Mouse (Mus musculus) stomach, embryonic 15.5 days (tissue): ENCODE results near the gene Cux2. TPM values are rescaled to one million over a fixed set of nuclear protein-coding genes. Genes with fewer than 3 reads are reported as not detected.

Experiments used
- ATAC-seq: fragments of 200-750 bp; cut with Nextera tagmentation; 2 replicates; pipeline ENCODE4 v1.8.0; 2017; ENCODE audit warnings: low read depth, moderate number of reproducible peaks, moderate TSS enrichment; ENCODE audit not compliant: insufficient read depth, low FRiP score
- H3K27ac ChIP-seq: fragments of 300-500 bp; sonication (generic); 2 replicates; pipeline ENCODE4 v1.5.1; 2015; ENCODE audit warnings: mild to moderate bottlenecking, inconsistent platforms
- H3K27me3 ChIP-seq: fragments of 300-500 bp; sonication (generic); replicated peaks from 2 replicates; pipeline ENCODE4 v1.6.1; 2015; ENCODE audit warnings: inconsistent platforms
- H3K36me3 ChIP-seq: fragments of 300-500 bp; sonication (generic); 2 replicates; pipeline ENCODE4 v1.6.1; 2015; ENCODE audit warnings: inconsistent platforms
- H3K4me1 ChIP-seq: fragments of 300-500 bp; sonication (generic); 2 replicates; pipeline ENCODE4 v1.6.1; 2015; ENCODE audit warnings: inconsistent platforms
- H3K4me2 ChIP-seq: fragments of 300-500 bp; sonication (generic); 2 replicates; pipeline ENCODE4 v1.6.1; 2015; ENCODE audit warnings: mild to moderate bottlenecking, inconsistent platforms
- H3K4me3 ChIP-seq: fragments of 300-500 bp; sonication (generic); replicated peaks from 2 replicates; pipeline ENCODE4 v1.5.1; 2015; ENCODE audit warnings: inconsistent platforms
- H3K9ac ChIP-seq: fragments of 300-500 bp; sonication (generic); 2 replicates; pipeline ENCODE4 v1.6.1; 2015; ENCODE audit warnings: inconsistent platforms
- H3K9me3 ChIP-seq: fragments of 300-500 bp; sonication (generic); 2 replicates; pipeline ENCODE4 v1.6.1; 2016; ENCODE audit warnings: inconsistent platforms
- WGBS: fragments of 180-500 bp; shearing (Covaris S2); methylation state at CpG from one replicate; pipeline ENCODE4 v1.1.7; 2015; 5-methylcytosine and 5-hydroxymethylcytosine counted together
- polyA plus RNA-seq: library from polyadenylated mRNA; unstranded; fragments of >200 nt; fragmentation: Nextera tagmentation; extraction: Ambion mirVana; gene quantifications from 2 replicates; pipeline ENCODE4 v1.2.1, GENCODE M21; 2015

Gene Cux2
- polyA plus RNA-seq, 1 experiment from 2014 or later = 6.2 TPM

- WGBS = 69% methylated on average over 6 of the region's 6 CpGs
- no peak overlapping the region for H3K4me3 ChIP-seq
- ATAC-seq = no peak
Measured at GRCm38 (mm10) chr5:122057622-122058021, 7.7 kb upstream of the Cux2 start.

GRCm38 (mm10) chr5:122056557-122056956 lies 6.7 kb upstream of the Cux2 start:
- 62% methylated on average over 8 of the region's 8 CpGs for WGBS
- no peaks in the 10 kb centered on the region for H3K9me3 ChIP-seq
- H3K4me1 ChIP-seq = peaks cover 7% of the 10 kb centered on the region; the same call in 1 of the 2 replicates
- H3K27ac ChIP-seq = no peak overlapping the region
- no peak overlapping the region for H3K9ac ChIP-seq
- no peak overlapping the region for H3K4me3 ChIP-seq
- no peak overlapping the region for H3K4me2 ChIP-seq
- H3K27me3 ChIP-seq = peaks cover 9% of the 10 kb centered on the region; the same call in 1 of the 2 replicates
- ATAC-seq = no peak
- no peaks in the 10 kb centered on the region for H3K36me3 ChIP-seq

More at GRCm38 (mm10) chr5:122057622-122058021, 7.7 kb upstream of the Cux2 start:
- no peak overlapping the region for H3K4me2 ChIP-seq
- no peaks in the 10 kb centered on the region for H3K36me3 ChIP-seq
- H3K27ac ChIP-seq = no peak overlapping the region
- no peak overlapping the region for H3K9ac ChIP-seq
- H3K27me3 ChIP-seq = peaks cover 6% of the 10 kb centered on the region; the same call in 1 of the 2 replicates
- H3K9me3 ChIP-seq = no peaks in the 10 kb centered on the region
- H3K4me1 ChIP-seq = peaks cover 7% of the 10 kb centered on the region; the same call in 1 of the 2 replicates

GRCm38 (mm10) chr5:122054130-122054843 lies 4.4 kb upstream of the Cux2 start:
- H3K36me3 ChIP-seq = no peaks in the 10 kb centered on the region
- H3K27me3 ChIP-seq = peaks cover 16% of the 10 kb centered on the region
- ATAC-seq = no peak; the same call in 1 of the 2 replicates
- H3K9ac ChIP-seq = no peak overlapping the region
- no peaks in the 10 kb centered on the region for H3K9me3 ChIP-seq
- H3K4me1 ChIP-seq = peaks cover 17% of the 10 kb centered on the region
- no peak overlapping the region; the same call in 1 of the 2 replicates for H3K4me3 ChIP-seq
- H3K4me2 ChIP-seq = peak overlapping the region; percentile 49
- no peak overlapping the region for H3K27ac ChIP-seq
- 44% methylated on average over 13 of the region's 13 CpGs for WGBS

- 20% methylated on average over 15 of the region's 15 CpGs for WGBS
- H3K27ac ChIP-seq = no peak overlapping the region
- H3K9me3 ChIP-seq = no peaks in the 10 kb centered on the region
- H3K4me2 ChIP-seq = no peak overlapping the region
- H3K36me3 ChIP-seq = no peaks in the 10 kb centered on the region
- no peak overlapping the region for H3K4me3 ChIP-seq
- no peak overlapping the region for H3K9ac ChIP-seq
- ATAC-seq = no peak
- peaks cover 21% of the 10 kb centered on the region for H3K27me3 ChIP-seq
- peaks cover 19% of the 10 kb centered on the region for H3K4me1 ChIP-seq
Measured at GRCm38 (mm10) chr5:122053587-122053986, 3.7 kb upstream of the Cux2 start.

GRCm38 (mm10) chr5:122050832-122051105 lies 867 bp upstream of the Cux2 start:
- Histone ChIP-seq H3K9ac (no peak overlapping the region), H3K4me2 (peak overlapping the region; percentile 82), H3K4me1 (peaks cover 36% of the 10 kb centered on the region), H3K36me3 (no peaks in the 10 kb centered on the region), H3K27ac (no peak overlapping the region), H3K9me3 (no peaks in the 10 kb centered on the region), H3K4me3 (peak overlapping the region; percentile 89), H3K27me3 (peaks cover 33% of the 10 kb centered on the region)
- WGBS = 6% methylated on average over 8 of the region's 8 CpGs
- no peak for ATAC-seq

GRCm38 (mm10) chr5:122049664-122050016 lies 262 bp downstream of the Cux2 start:
- H3K36me3 ChIP-seq = no peaks in the 10 kb centered on the region
- peaks cover 33% of the 10 kb centered on the region for H3K27me3 ChIP-seq
- peak; percentile 41; the same call in 1 of the 2 replicates for ATAC-seq
- peaks cover 36% of the 10 kb centered on the region for H3K4me1 ChIP-seq
- peak overlapping the region; percentile 89 for H3K4me3 ChIP-seq
- peak overlapping the region; percentile 51; the same call in 1 of the 2 replicates for H3K9ac ChIP-seq
- under 1% methylated on average over 35 of the region's 43 CpGs for WGBS
- peak overlapping the region; percentile 82 for H3K4me2 ChIP-seq
- no peaks in the 10 kb centered on the region for H3K9me3 ChIP-seq
- peak overlapping the region; percentile 77 for H3K27ac ChIP-seq

GRCm38 (mm10) chr5:122048686-122049663 lies 927 bp downstream of the Cux2 start:
- Histone ChIP-seq H3K27me3 (peaks cover 31% of the 10 kb centered on the region), H3K36me3 (no peaks in the 10 kb centered on the region), H3K9me3 (no peaks in the 10 kb centered on the region), H3K9ac (peak overlapping the region; percentile 51), H3K4me3 (peak overlapping the region; percentile 89), H3K4me1 (peaks cover 36% of the 10 kb centered on the region), H3K4me2 (peak overlapping the region; percentile 82), H3K27ac (no peak overlapping the region)
- WGBS = 3% methylated on average over 52 of the region's 52 CpGs
- 0 out of 2 replicates have a peak, but pooled peaks have one; percentile 15 for ATAC-seq

- ATAC-seq = no peak
- peak overlapping the region; percentile 89 for H3K4me3 ChIP-seq
- H3K9me3 ChIP-seq = no peaks in the 10 kb centered on the region
- H3K4me2 ChIP-seq = peak overlapping the region; percentile 82
- 7% methylated on average over 20 of the region's 20 CpGs for WGBS
- no peak overlapping the region for H3K9ac ChIP-seq
- peaks cover 27% of the 10 kb centered on the region for H3K27me3 ChIP-seq
- H3K27ac ChIP-seq = no peak overlapping the region
- no peaks in the 10 kb centered on the region for H3K36me3 ChIP-seq
- H3K4me1 ChIP-seq = peaks cover 32% of the 10 kb centered on the region
Measured at GRCm38 (mm10) chr5:122048252-122048651, 1.6 kb downstream of the Cux2 start.

- H3K4me2 ChIP-seq = peak overlapping the region; percentile 82; the same call in 1 of the 2 replicates
- peak overlapping the region; percentile 89; the same call in 1 of the 2 replicates for H3K4me3 ChIP-seq
- no peaks in the 10 kb centered on the region for H3K9me3 ChIP-seq
- no peak overlapping the region for H3K27ac ChIP-seq
- 54% methylated on average over 5 of the region's 5 CpGs for WGBS
- peaks cover 27% of the 10 kb centered on the region for H3K27me3 ChIP-seq
- no peaks in the 10 kb centered on the region for H3K36me3 ChIP-seq
- no peak for ATAC-seq
- peaks cover 32% of the 10 kb centered on the region for H3K4me1 ChIP-seq
- H3K9ac ChIP-seq = no peak overlapping the region
Measured at GRCm38 (mm10) chr5:122047791-122048190, 2.1 kb downstream of the Cux2 start.

GRCm38 (mm10) chr5:122043567-122043966 lies 6.3 kb downstream of the Cux2 start:
- Histone ChIP-seq H3K9ac (no peak overlapping the region), H3K27me3 (peaks cover 12% of the 10 kb centered on the region), H3K4me3 (no peak overlapping the region), H3K4me1 (peaks cover 17% of the 10 kb centered on the region), H3K9me3 (no peaks in the 10 kb centered on the region), H3K27ac (no peak overlapping the region), H3K36me3 (no peaks in the 10 kb centered on the region), H3K4me2 (no peak overlapping the region)
- 77% methylated on average over 11 of the region's 11 CpGs for WGBS
- ATAC-seq = no peak

- H3K9me3 ChIP-seq = no peaks in the 10 kb centered on the region
- H3K4me2 ChIP-seq = no peak overlapping the region
- ATAC-seq = no peak
- H3K36me3 ChIP-seq = 0 out of 2 replicates have a peak, but pooled peaks cover 9% of the 10 kb centered on the region
- WGBS = 67% methylated on average over 5 of the region's 5 CpGs
- H3K27ac ChIP-seq = no peak overlapping the region
- no peak overlapping the region for H3K9ac ChIP-seq
- no peaks in the 10 kb centered on the region for H3K4me1 ChIP-seq
- H3K27me3 ChIP-seq = no peaks in the 10 kb centered on the region
- no peak overlapping the region for H3K4me3 ChIP-seq
Measured at GRCm38 (mm10) chr5:122035278-122035677, 14.6 kb downstream of the Cux2 start.

- 0 out of 2 replicates have a peak, but pooled peaks cover 9% of the 10 kb centered on the region for H3K36me3 ChIP-seq
- WGBS = 61% methylated on average over 4 of the region's 4 CpGs
- H3K4me3 ChIP-seq = no peak overlapping the region
- H3K4me2 ChIP-seq = no peak overlapping the region
- H3K27ac ChIP-seq = no peak overlapping the region
- no peaks in the 10 kb centered on the region for H3K9me3 ChIP-seq
- no peaks in the 10 kb centered on the region for H3K27me3 ChIP-seq
- H3K9ac ChIP-seq = no peak overlapping the region
- ATAC-seq = no peak
- H3K4me1 ChIP-seq = no peaks in the 10 kb centered on the region
Measured at GRCm38 (mm10) chr5:122033167-122033478, 16.8 kb downstream of the Cux2 start.
